Mouse (Mus musculus): ENCODE measurements around the gene H2-D1. TPM values are rescaled to one million over a fixed set of nuclear protein-coding genes. Genes with fewer than 3 reads are reported as not detected.

Gene H2-D1
- polyA plus RNA-seq, 1 experiment = 66.1 TPM

DNA sequence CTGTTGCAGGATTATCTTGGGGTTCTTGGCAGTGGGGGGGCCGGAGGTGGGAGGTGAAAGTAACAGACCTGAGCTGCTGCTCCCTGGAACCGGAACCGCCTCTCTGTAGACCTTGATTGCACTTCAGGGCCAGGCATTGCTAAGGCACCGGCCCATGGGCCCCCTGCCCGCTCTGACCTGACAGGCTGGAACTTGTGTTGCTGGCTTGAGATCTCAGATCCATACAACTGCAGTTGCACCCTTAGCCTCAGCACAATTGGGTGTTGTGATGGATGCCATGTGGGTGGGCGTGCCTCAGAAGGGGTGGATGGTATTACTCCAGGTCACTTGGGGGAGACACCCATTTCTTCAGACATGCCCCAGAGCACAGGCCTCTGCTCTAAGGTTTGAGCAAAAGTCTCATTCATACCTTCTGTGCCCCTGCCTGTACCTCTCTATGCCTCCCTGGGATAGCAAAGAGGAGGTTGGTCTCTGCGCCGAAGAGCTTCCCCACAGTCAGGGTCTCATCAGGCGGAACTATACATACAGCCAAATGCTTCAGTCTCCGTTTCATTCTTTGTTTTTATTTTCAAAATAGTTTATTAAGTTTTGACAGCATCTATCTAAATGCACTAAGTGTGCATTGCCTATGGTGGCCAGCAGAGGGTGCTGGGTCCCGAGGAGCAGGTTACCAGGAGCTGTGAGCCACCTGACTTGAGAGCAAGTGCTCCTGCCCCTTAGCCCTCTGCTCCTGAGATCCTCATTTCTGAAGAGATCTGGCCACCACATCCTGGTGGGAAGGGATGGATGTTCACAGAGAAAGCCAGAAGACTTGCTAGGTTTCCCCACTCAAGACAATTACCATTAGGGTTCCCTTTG, 8.1 kb upstream of the H2-D1 start:
- peak in 1 of 2 experiments; percentile 68 for DNase-seq (ENCODE audit: extremely low spot score in 1 of 2, low spot score in 1 of 2)

DNA sequence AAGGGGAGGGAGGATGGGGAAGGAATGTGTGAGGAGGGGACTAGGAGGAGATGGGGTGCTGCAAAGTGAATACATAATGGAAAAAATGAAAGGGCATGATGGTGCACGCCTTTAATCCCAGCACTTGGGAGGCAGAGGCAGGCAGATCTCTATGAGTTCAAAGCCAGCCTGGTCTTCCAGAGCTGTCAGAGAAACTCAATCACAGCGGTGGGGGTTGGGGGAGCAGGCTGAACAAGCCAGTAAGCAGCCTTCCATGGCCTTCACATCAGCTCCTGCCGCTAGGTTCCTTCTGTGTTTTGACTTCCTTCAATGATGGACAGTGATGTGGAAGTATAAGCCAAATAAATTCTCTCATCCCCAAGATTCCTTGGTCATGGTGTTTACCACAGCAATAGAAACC, 7.2 kb upstream of the H2-D1 start:
- DNase-seq (ENCODE audit: extremely low spot score in 1 of 2, low spot score in 1 of 2) = no peak

DNA sequence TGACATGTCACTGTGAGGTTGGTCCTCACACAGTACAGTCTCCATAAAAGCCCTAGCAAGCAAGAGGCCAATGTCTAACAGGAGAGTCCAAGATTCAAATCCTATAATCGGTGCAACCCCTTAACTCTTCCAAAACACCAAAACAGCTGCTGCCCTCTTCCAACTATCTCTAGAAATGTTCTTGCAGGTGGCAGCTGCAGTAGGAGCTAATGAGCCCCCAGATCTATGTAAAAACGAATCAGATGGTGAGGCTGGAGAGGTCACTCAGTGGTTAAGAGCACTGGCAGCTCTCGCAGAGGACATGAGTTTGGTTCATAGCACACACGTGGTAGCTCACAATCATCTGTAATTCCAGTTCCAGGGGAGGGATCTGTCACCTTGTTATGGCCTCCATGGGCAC, 6.8 kb upstream of the H2-D1 start:
- DNase-seq (ENCODE audit: extremely low spot score in 1 of 2, low spot score in 1 of 2) = no peak

DNA sequence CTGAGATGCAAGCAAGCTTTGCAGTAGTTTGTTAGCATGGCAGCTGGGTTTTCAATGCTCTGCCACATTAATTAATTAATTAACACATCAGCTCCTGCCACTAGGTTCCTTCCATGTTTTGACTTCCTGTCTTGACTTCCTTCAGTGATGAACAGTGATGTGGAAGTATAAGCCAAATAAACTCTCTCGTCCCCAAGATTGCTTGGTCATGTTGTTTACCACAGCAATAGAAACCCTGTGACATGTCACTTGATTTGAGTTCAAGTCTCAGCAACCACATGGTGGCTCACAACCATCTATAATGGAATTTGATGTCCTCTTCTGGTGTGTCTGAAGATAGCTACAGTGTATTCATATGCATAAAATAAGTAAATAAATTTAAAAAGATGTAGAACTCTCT, 5.2 kb upstream of the H2-D1 start:
- no peak for DNase-seq (ENCODE audit: extremely low spot score in 1 of 2, low spot score in 1 of 2)

DNA sequence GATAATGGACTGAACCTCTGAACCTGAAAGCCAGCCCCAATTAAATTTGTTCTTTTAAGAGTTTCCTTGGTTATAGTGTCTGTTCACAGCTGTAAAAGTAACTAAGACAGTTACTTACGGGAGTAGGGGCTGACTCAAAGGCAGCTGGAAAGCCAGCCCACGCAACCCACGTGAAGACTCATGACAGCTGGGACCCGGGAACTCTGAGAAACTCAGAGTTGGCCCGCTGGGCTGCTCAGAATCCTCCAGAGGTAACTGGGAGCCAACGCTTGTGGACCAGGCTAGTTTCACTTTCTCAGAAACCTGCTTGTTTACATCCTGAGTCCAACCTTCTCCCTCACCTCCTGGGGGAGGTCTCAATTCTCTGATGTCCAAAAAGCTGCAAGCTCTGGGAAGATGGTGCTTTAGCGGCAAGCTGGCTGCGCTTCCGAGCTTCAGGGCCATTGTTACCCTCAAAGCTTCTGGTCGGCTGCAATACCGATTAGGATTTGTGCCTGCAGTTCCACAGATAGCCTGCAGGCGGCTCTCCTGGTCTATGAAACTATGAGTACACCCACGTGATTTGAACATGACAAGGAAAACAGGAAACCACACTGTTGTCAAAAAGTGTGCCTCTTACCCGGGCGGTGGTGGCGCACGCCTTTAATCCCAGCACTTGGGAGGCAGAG, 4.6 kb upstream of the H2-D1 start:
- peak; percentile 88 to 98 for DNase-seq (ENCODE audit: extremely low spot score in 1 of 2, low spot score in 1 of 2)

DNA sequence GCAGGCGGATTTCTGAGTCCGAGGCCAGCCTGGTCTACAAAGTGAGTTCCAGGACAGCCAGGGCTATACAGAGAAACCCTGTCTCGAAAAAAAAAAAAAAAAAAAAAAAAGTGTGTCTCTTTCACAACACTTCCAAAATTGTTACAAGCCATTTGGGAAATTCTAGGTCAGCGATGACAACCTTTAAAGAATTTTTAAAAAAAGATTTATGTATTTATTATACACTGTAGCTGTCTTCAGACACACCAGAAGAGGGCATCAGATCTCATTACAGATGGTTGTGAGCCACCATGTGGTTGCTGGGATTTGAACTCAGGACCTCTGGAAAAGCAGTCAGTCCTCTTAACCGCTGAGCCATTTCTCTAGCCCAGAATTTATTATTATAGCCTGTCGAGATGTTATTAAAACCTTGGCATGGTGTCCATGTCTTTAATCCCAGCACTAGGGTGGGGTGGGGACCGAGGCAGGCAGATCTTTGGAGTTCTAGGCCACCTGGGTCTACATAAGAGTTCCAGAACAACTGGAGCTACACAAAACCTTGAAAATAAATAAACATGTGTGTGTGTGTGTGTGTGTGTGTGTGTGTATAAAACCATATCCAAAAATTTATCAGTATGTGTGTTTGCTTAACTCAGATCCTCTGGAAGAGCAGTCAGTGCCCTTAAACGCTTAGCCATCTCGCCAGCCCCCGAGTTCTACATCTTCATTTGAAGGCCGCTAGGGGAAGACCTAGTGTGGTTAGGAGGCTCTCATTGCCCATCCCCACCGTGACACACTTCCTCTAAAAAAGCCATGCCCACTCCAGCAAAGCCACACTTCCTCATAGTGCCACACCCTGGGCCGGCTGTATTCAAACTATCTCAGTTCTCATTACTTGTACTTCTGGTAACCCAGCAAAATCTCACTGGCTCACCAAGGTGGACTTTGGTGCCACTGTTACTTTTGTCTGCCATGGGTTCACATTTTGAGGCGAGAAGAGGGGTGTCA, 3.7 kb upstream of the H2-D1 start:
- DNase-seq (ENCODE audit: extremely low spot score in 1 of 2, low spot score in 1 of 2) = no peak

DNA sequence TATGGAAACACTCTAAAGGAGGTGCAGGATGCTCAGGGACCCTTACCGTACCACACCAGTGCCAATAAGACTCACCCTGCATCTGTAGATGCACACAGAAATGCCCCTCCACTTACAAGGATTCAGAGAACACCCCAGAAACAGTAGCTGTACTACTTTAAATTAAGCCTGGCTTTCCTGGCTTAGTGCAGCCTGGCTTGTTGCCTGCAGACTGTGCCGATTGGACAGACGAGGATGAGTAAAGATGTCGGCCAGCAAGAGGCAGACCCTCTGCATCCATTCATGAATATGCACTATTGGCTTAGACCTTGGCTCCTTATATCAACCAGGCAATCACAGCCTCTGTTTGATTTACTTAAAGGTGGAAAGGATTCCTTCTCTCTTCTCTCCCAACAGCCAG, 2.9 kb upstream of the H2-D1 start:
- no peak for DNase-seq (ENCODE audit: extremely low spot score in 1 of 2, low spot score in 1 of 2)

DNA sequence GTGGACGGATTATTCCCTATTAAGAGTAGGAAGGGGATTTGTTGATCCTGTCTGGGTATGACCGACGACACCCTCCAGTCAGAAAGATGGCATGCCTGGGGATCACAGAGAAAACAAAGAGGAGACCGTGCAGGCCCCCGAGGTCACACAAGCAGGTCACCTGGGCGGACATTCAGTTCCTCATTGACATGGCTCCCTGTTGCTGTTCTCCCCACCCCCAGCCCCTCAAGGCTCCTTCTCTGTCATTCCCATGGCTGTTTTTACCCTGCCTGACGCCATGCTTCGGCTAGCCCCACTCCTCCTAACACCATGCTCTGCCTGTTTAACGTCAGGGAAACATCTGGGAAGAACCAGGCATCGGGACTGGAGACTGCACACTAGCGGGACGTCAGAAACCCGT, 879 bp upstream of the H2-D1 start:
- no peak for DNase-seq (ENCODE audit: extremely low spot score in 1 of 2, low spot score in 1 of 2)

DNA sequence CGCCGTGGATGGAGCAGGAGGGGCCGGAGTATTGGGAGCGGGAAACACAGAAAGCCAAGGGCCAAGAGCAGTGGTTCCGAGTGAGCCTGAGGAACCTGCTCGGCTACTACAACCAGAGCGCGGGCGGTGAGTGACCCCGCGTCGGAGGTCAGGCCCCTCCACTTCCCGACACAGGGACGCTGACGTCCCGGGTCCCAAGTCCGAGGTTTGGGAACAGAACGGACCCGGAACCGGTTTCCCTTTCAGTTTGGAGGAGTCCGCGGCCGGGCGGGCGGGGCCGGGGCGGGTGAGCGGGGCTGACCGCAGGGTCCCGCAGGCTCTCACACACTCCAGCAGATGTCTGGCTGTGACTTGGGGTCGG, 973 bp downstream of the H2-D1 start:
- DNase-seq (ENCODE audit: extremely low spot score in 1 of 2, low spot score in 1 of 2) = no peak

DNA sequence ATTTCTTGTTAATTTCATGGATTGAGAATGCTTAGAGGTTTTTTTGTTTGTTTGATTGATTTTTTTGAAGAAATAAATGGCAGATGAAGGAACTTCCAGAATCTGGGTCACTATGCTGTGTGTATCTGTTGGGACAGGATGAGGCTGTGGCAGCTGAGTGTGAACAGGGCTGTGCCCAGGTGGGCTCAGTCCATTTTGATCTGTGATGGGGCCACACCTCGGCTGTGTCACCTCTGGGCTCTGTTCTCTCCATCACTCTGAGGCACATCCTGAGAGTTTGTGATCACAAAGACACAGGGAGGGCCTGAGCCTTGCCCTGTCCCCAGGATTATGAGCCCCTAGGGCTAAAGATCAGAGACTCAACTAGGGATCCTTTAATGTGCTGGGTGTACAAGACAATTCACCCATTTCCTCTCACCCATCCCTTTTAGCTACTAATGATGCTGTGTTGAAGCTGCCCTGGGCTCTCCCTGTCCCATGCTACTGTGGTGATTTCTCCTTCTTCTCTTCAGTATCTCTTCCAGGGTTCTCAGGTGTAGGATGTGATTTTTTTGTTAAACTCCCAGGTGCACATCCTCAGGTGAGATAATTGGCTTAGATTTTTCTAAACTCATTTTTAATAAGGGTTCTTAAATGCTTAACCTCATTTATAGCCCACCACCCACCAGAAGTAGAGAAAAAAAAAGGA, 5.0 kb downstream of the H2-D1 start:
- DNase-seq (ENCODE audit: extremely low spot score in 1 of 2, low spot score in 1 of 2) = no peak

DNA sequence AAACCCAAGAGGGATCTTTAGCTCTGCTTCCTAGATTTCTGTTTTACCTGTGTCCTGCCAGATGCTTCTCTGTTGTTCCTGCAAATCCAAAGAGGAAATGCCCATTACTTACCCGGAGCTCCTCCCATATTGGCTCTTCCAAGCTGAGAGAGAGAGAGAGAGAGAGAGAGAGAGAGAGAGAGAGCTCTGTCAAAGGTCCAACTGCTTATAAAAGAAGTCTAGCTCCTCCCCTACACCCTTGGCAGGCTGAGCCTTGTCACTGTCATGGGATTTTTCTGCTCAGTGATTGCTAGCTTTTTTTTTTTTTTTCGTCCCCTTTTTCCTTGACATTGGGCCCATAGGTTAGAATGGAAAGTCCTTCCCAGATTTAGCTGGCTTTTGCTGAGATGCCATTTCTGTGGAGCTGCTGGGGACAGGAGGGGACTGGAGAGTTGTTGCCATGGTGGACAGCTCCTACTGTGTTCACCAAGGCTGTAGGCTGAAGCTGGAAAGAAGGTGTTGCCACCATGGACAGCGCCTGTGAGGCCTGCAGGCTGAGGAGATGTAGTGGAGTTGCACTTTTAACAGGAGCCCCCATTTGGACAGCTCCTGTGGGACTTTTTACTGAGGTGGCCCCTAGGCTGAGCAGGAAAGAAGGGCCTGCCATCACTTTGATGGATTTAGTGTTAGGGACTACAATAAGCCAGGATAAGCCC, 7.3 kb downstream of the H2-D1 start:
- DNase-seq (ENCODE audit: extremely low spot score in 1 of 2, low spot score in 1 of 2) = no peak

DNA sequence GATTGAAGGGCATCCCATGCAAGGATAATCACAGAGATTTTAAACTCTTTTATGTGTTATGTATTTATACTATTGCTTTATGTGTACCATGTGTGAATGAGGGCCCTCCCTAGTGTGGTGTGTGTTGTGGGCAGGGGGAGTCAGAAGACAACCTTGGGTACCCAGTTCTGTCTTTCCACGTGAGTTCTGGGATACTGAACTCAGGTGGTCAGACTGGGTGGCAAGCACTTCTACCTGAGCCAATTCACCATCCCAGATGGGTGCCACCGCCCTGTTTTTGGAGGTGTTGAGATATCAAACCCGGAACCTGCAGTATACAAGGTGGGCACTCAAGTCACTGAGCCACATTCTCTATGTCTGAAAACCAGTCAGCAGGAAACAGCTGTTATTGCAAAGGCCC, 9.7 kb downstream of the H2-D1 start:
- no peak for DNase-seq (ENCODE audit: extremely low spot score in 1 of 2, low spot score in 1 of 2)

DNA sequence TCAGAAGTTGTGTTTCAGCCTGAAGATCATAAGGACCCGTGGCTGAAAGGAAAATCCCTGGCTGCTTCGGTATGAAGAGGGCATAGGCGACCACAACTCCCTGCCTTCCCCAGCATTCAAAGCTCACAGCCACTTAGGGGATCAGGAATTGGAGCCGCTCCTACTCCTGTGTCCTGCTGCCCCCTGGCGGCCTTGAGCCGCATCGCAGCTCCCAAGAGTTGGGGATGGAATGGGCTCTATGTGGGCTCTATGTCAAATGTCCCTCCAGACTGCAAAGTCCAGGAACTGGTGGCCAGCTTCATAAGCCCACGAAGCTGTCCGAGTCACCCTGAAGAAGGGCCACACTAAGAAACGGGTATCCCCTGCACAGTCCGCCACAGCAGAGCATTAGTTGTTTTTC, 12.2 kb downstream of the H2-D1 start:
- peak in 1 of 2 experiments; percentile 93 for DNase-seq (ENCODE audit: extremely low spot score in 1 of 2, low spot score in 1 of 2)

DNA sequence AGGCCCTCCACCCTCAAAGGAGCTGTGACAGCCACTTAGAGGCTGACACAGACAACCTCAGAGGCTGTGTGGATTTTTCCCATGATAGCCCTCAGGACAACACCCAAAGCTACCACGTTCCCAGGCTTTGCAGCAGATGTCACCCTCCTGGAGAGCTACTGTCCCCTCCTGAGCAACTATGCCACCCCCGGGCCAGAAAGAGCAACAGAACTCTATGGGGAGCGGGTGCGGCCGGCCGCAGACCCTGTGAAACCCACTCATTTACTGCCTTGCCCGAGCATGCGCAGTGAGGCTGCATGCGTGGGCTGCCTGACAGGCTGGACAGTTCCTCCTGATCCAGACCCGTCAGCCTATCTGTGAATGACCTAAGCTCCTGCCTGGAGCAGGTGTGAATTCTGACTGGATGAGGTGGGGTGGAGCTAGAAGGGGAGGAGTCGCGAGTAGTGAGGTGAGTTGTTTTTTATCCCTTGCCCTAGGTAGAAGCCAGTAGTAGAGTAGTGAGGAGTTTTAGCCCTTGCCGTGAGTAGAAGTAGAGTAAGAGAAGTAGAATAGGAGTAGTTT, 13.9 kb downstream of the H2-D1 start:
- DNase-seq (ENCODE audit: extremely low spot score in 1 of 2, low spot score in 1 of 2) = no peak

DNA sequence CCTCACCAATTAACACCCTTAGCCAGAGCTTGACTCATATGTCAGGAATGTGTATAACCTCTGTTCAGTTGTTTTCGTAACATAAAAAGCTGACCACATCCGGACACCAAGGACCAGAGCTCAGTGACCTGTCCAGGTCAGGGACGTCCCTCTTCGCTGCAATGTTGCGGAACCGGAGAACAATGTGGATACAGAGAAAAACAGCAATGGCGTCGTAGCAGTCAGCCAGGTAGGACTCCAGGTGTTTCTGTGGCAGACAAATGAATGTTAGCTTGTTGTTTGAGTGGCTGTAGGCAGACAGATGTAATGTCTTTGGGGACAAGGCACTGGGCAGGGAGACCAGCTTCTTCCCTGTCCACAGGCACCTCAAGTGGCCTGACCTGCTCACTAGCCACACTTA, 15.5 kb downstream of the H2-D1 start:
- no peak for DNase-seq (ENCODE audit: extremely low spot score in 1 of 2, low spot score in 1 of 2)

DNA sequence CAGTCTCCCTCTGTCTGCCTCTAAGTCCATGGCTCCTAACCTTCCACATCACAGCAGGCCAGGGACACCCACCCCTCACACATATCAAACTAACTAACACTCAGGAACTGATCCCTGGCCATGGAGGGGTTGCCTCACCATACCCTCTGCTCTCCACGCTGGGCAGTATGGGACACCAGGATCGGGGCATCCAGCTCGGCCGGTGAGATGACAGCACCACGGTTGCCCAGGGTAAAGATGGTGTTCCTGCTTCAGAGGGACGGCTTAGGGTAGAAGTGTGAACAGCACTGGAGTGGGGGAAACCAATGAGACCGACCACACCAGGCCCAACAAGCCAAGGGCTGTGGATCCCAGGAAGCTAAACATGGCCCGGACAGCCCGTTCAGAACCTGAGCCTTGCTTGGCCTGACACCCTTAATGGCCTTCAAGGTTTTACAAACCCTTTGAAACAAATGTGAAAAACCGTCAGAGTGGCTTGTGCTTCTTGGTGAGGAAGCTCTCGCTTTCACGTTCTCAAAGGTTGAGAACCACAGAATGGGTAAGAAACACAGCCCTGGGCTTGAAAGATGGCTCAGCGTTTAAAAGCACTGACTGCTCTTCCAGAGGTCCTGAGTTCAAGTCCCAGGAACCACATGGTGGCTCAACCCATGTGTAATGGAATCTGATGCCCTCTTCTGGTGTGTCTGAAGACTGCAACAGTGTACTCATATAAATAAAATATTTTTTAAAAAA, 16.6 kb downstream of the H2-D1 start:
- no peak for DNase-seq (ENCODE audit: extremely low spot score in 1 of 2, low spot score in 1 of 2)

DNA sequence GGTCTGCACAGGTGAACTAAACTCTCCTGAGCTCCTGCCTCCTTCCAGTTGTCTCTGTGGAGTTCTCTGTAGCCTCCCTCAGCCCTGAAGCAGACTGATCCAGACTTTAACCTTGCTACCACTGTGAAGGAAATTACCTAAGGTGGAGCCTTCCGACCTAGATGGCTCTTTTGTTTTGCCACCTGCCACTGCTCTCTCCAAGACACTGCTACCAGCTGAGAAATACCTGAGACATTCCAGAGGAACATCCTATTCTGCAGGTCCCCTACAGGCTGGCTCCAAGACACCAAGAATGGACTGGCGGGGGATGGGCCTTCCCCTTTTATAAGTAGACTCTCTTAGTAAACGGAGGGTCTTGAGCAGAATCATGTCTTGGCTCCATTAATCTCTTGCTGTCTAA, 17.7 kb downstream of the H2-D1 start:
- no peak for DNase-seq (ENCODE audit: extremely low spot score in 1 of 2, low spot score in 1 of 2)

DNA sequence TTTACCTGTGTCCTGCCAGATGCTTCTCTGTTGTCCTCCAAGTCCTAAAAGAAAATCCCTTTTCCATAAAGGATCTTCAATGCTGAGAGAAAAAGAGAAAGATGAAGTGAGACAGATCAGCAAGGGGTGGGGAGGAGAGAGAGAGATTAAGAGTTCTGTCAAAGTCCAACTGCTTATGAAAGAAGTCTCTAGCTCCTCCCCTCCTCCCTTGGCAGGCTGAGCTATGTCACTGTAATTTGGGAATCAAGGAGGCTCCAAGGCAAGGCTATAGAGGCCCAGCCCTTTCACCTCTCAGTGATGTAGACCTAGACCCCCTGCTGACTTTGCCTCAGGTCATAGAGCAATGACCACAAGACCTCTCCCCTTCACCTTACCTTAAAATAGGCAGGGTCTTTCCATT, 22.9 kb downstream of the H2-D1 start:
- DNase-seq (ENCODE audit: extremely low spot score in 1 of 2, low spot score in 1 of 2) = no peak

DNA sequence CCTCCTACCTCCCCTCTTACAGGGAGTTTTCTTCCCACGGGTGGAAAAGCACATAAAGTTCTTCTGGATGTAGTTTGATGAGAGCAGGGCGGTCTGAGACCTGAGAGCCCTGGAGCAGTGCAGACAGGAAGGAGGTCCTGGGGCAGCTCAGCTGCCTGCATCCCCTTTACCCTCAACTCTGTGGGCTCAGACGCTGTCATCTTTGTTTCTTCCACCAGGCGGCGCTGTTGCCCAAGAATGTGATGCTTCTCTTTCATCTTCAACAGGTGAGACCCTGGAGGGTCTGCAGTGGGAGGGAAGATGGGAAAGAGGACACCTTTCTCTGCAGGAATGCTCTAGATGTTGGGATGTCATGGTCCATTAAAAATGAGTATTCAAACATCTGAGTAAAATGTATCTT, 33.3 kb downstream of the H2-D1 start:
- peak in 1 of 2 experiments; percentile 68 for DNase-seq (ENCODE audit: extremely low spot score in 1 of 2, low spot score in 1 of 2)

Measured in frontal cortex, adult 2 months (tissue).